Mouse (Mus musculus) heart, embryonic 14.5 days (tissue): ENCODE results near the gene Stat1. TPM values are rescaled to one million over a fixed set of nuclear protein-coding genes. Genes with fewer than 3 reads are reported as not detected.

Source experiments
- ATAC-seq: fragments of 200-750 bp; cut with Nextera tagmentation; 2 replicates; pipeline ENCODE4 v1.8.0; 2017; ENCODE audit warnings: low read depth, moderate TSS enrichment; ENCODE audit not compliant: insufficient number of reproducible peaks, insufficient read depth, low FRiP score
- H3K27ac ChIP-seq, 2 experiments: fragments of 200-500 bp in 1 of 2; fragments of 300-500 bp in 1 of 2; sonication (generic) in 1 of 2; replicated peaks in 1 of 2; 2 replicates each; pipeline ENCODE4 v1.5.1; 2012 to 2014; ENCODE audit warnings: low read depth in 2 of 2, low read length in 2 of 2, control low read depth in 1 of 2, mild to moderate bottlenecking in 1 of 2, mixed read lengths in 1 of 2; ENCODE audit not compliant: control insufficient read depth in 1 of 2, insufficient read depth in 1 of 2
- H3K27me3 ChIP-seq: fragments of 300-500 bp; sonication (generic); 2 replicates; pipeline ENCODE4 v1.6.1; 2014; ENCODE audit warnings: mild to moderate bottlenecking, low read length, control low read depth; ENCODE audit not compliant: control insufficient read depth, insufficient read depth
- H3K36me3 ChIP-seq: fragments of 300-500 bp; sonication (generic); 2 replicates; pipeline ENCODE4 v1.6.1; 2014; ENCODE audit warnings: mild to moderate bottlenecking, control low read depth, low read length, mixed read lengths; ENCODE audit not compliant: control insufficient read depth, insufficient read depth
- H3K4me1 ChIP-seq, 2 experiments: fragments of 200-500 bp in 1 of 2; fragments of 300-500 bp in 1 of 2; sonication (generic) in 1 of 2; 2 replicates each; pipeline ENCODE4 v1.6.1; 2012 to 2014; ENCODE audit warnings: low read length in 2 of 2, control low read depth in 1 of 2, mixed read lengths in 1 of 2; ENCODE audit not compliant: control insufficient read depth in 2 of 2, insufficient read depth in 2 of 2
- H3K4me2 ChIP-seq: fragments of 300-500 bp; sonication (generic); 2 replicates; pipeline ENCODE4 v1.6.1; 2014; ENCODE audit warnings: mild to moderate bottlenecking, low read length
- H3K4me3 ChIP-seq, 2 experiments: fragments of 200-500 bp in 1 of 2; fragments of 300-500 bp in 1 of 2; sonication (generic) in 1 of 2; 2 replicates each; pipeline ENCODE4 v1.5.1; 2012 to 2014; ENCODE audit warnings: low read length in 2 of 2, mild to moderate bottlenecking in 2 of 2, control low read depth in 1 of 2, low read depth in 1 of 2, moderate library complexity in 1 of 2; ENCODE audit not compliant: control insufficient read depth in 1 of 2, insufficient read depth in 1 of 2
- H3K9ac ChIP-seq: fragments of 300-500 bp; sonication (generic); 2 replicates; pipeline ENCODE4 v1.6.1; 2014; ENCODE audit warnings: mild to moderate bottlenecking, low read length
- H3K9me3 ChIP-seq: fragments of 300-500 bp; sonication (generic); 2 replicates; pipeline ENCODE4 v1.6.1; 2016; ENCODE audit warnings: low read length, control low read depth; ENCODE audit not compliant: control insufficient read depth
- WGBS: fragments of 180-500 bp; shearing (Covaris S2); extraction: QIAGEN DNeasy Blood & Tissue Kit; methylation state at CpG from one replicate; pipeline ENCODE4 v1.1.7; 2014; 5-methylcytosine and 5-hydroxymethylcytosine counted together
- polyA plus RNA-seq: library from polyadenylated mRNA; unstranded; fragments of >200 nt; fragmentation: Nextera tagmentation; extraction: Ambion mirVana; gene quantifications from 2 replicates; pipeline ENCODE4 v1.2.1, GENCODE M21; 2014

Gene Stat1
- polyA plus RNA-seq, 1 experiment from 2014 or later = 31.7 TPM

DNA sequence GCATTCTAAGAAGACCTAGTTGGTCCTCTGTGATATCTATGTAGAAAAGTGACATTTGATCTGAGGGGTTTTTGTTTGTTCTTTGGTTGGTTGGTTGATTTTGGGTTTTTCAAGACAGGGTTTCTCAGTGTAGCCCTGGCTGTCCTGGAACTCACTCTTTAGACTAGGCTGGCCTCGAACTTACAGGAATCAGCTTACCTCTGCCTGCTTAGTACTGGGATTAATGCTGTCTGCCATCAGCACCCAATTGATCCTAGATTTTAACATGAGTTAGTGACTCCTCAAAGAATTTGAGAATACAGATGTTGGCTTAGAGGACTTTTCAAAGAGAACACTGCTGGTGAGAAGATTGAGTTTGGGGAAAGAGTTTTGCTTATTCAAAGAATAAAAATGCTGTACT is 1.5 kb upstream of the Stat1 start:
- Histone ChIP-seq H3K27me3 (no peaks in the 10 kb centered on the region), H3K4me3 (no peak overlapping the region), H3K9me3 (no peaks in the 10 kb centered on the region), H3K36me3 (peaks cover 6% of the 10 kb centered on the region), H3K4me1 (peaks cover 5 to 14% of the 10 kb centered on the region in 2 experiments), H3K9ac (no peak overlapping the region), H3K4me2 (no peak overlapping the region), H3K27ac (no peak overlapping the region)
- WGBS = 82% methylated on average over 1 of the region's 1 CpGs
- no peak for ATAC-seq

DNA sequence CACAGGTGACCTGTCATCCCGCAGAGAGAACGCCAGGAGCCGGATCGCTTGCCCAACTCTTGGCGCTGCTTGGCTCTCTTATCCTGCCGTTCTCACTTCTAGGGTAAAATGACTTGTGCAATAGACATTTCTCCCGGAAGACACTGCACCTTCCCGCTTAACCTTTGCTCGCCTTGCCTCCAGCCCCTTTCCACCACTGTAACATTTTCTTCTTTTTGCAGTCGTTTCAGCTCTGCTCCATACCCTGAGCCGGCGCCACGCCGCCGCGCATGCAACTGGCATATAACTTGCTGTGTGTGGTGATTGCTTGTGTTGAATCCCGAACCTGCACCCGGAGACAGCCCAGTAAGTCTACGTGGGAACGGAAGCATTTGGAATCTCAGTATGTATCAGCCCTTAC is 451 bp downstream of the Stat1 start:
- H3K4me2 ChIP-seq = peak overlapping the region; percentile 75
- peaks cover 19% of the 10 kb centered on the region for H3K36me3 ChIP-seq
- no peaks in the 10 kb centered on the region for H3K9me3 ChIP-seq
- H3K4me3 ChIP-seq = peak overlapping the region; percentile 84 to 95
- no peak; the same call in 1 of the 2 replicates for ATAC-seq
- under 1% methylated on average over 20 of the region's 20 CpGs for WGBS
- H3K27me3 ChIP-seq = no peaks in the 10 kb centered on the region
- H3K4me1 ChIP-seq = peaks cover 3 to 10% of the 10 kb centered on the region in 2 experiments; a peak in 3 of 4 replicates
- peak overlapping the region; percentile 89 for H3K9ac ChIP-seq
- peak overlapping the region; percentile 37 to 81 for H3K27ac ChIP-seq

DNA sequence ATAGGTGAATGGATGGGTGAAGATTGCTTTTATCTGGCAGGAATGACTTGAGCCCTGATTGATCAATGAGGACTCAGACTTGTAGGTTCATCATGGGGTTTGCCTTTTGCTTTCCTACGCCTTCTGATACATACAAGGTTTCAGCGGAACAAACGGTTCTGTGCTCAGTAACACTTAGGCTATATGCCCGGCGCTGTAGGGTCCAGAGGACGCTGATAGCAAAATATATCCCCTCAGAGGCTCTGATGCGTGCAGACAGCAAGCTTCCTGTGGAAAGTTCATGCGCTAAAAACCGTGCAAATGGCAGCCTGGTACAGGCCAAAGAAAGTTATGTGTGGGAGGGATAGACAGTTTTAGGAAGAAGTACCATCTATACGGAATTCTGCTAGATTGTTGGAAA is 951 bp downstream of the Stat1 start:
- H3K9ac ChIP-seq = peak overlapping the region; percentile 89
- H3K4me2 ChIP-seq = peak overlapping the region; percentile 75
- WGBS = 24% methylated on average over 10 of the region's 10 CpGs
- H3K4me1 ChIP-seq = peaks cover 3 to 10% of the 10 kb centered on the region in 2 experiments; a peak in 3 of 4 replicates
- no peaks in the 10 kb centered on the region for H3K27me3 ChIP-seq
- H3K9me3 ChIP-seq = no peaks in the 10 kb centered on the region
- H3K27ac ChIP-seq = 0 out of 4 replicates have a peak overlapping the region, but pooled peaks of 1 of the 2 experiments have one; percentile 81
- no peak for ATAC-seq
- peaks cover 19% of the 10 kb centered on the region for H3K36me3 ChIP-seq
- H3K4me3 ChIP-seq = peak overlapping the region; percentile 84 to 95

DNA sequence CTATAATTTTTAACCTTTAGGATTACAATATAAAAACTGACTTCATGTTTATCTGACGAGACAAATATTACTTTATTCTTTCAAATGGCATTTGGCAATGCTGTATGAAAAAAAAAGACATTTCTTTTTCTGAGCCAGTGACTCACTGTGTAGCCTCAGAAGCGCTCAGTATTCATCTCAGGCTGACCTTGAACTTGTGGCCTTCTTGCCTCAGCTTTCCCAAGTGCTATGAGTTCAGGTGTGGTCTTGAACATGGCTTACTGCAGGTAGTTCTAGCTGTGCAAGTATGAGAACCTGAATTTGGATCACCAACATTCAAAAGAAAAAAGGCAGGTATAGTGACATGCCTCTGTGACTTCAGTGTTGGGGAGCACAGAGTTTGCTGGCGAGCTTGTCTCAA is 1.8 kb downstream of the Stat1 start:
- H3K9me3 ChIP-seq = no peaks in the 10 kb centered on the region
- 92% methylated on average over 3 of the region's 3 CpGs for WGBS
- no peak overlapping the region for H3K9ac ChIP-seq
- H3K4me3 ChIP-seq = no peak overlapping the region
- peaks cover 24% of the 10 kb centered on the region for H3K36me3 ChIP-seq
- H3K27ac ChIP-seq = no peak overlapping the region
- peaks cover 3 to 10% of the 10 kb centered on the region in 2 experiments; a peak in 3 of 4 replicates for H3K4me1 ChIP-seq
- ATAC-seq = no peak
- no peak overlapping the region for H3K4me2 ChIP-seq
- H3K27me3 ChIP-seq = no peaks in the 10 kb centered on the region

DNA sequence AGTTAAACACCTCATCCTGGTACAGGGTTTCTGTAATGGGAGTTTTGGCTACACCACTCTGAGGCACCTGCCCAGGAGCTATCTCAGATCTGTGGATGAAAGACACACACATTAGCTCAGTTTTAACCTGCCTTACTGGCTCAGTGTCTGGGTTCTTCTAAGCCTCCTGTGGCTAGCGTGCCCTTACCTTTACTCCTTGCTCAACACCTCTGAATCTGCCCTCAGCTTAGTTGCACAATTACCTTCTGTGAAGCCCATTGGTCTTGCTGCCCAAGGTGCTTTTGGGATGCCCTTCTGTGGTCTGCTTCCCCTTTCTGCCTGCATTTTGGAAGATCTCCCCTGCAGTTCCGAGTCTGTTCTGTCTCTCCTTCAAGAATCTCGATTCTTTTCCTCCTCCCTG is 5.6 kb downstream of the Stat1 start:
- Histone ChIP-seq H3K27me3 (no peaks in the 10 kb centered on the region), H3K4me1 (peaks cover 3 to 7% of the 10 kb centered on the region in 2 experiments; a peak in 3 of 4 replicates), H3K4me3 (no peak overlapping the region), H3K27ac (no peak overlapping the region), H3K36me3 (peaks cover 50% of the 10 kb centered on the region), H3K9me3 (no peaks in the 10 kb centered on the region), H3K9ac (no peak overlapping the region), H3K4me2 (no peak overlapping the region)
- ATAC-seq = no peak
- 66% methylated on average over 3 of the region's 3 CpGs for WGBS

DNA sequence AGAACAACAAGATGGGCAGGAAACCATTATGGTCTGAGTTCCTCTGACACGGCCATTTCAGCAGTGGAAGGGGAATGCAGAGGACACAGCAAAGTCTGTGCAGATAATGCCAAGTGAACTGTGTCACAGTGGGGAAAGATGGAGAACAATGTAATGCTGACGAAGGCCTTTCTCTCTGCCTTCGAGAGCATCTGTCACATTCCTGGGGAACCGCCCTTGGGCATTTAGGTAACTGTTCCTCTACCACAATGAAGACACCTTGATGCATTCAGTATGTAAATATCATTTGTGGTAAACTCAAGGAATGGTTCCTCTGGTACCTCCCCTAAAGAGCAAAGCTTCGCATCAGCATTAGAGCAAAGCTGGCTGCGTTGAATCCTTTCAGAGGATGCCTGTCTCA is 8.1 kb downstream of the Stat1 start:
- peaks cover 59% of the 10 kb centered on the region for H3K36me3 ChIP-seq

DNA sequence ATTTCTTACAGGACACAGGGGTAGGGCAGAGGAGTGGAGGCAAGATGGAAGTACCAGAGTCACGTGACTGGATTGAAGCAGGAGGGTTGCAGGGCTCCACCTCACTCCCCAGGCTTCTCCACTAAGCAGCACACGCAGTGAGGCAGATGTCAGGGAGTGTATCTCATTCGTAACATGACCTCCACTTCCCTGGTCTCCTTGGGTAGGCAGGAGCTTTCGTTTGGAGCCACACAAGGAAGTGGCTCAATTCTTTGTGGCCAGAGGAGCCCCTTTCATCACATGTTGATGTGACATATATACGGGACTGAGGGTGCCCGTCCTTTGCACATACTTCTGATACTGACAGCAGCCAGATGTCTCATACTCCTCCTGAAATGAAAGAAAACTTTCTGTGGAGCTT is 10.6 kb downstream of the Stat1 start:
- no peak for ATAC-seq
- no peak overlapping the region for H3K9ac ChIP-seq
- H3K4me1 ChIP-seq = no peaks in the 10 kb centered on the region
- WGBS = 50% methylated on average over 6 of the region's 6 CpGs
- no peak overlapping the region for H3K4me2 ChIP-seq
- H3K9me3 ChIP-seq = no peaks in the 10 kb centered on the region
- peaks cover 51% of the 10 kb centered on the region for H3K36me3 ChIP-seq
- H3K27ac ChIP-seq = no peak overlapping the region
- no peaks in the 10 kb centered on the region for H3K27me3 ChIP-seq
- H3K4me3 ChIP-seq = no peak overlapping the region

More for the DNA sequence above, 8.1 kb downstream of the Stat1 start:
- no peak overlapping the region for H3K4me2 ChIP-seq
- H3K27ac ChIP-seq = no peak overlapping the region
- no peaks in the 10 kb centered on the region for H3K9me3 ChIP-seq
- H3K4me3 ChIP-seq = no peak overlapping the region
- WGBS = 92% methylated on average over 6 of the region's 6 CpGs
- no peaks in the 10 kb centered on the region for H3K27me3 ChIP-seq
- no peak overlapping the region for H3K9ac ChIP-seq
- ATAC-seq = no peak
- H3K4me1 ChIP-seq = no peaks in the 10 kb centered on the region

DNA sequence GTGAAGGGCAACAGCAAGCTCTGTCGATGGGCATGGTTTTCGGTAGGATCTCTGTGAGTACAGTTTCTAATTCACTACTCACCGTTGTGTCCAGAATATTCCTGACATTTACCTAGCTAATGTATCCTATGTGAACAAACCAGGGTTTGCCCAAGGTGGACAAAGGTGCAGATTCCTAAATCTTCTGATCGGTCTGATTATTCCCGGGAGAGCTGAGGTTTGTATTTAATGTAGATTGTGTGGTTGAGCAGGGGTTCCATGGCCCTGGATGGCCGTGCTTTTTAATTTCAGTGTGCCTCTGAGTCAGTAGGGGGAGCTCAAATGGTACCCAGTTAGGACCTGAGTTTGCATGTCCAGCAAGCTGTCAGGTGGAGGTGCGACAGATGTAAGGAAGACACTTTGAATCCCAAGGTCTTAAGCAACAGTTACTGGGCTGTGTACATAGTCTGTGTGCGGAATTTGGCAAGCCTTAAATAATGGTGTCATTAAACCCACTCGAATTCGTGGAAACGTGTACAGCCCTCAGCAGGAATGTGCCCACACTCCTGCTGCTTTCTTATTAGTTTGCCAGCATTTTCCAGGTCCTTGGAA is 12.6 kb downstream of the Stat1 start:
- peaks cover 60% of the 10 kb centered on the region for H3K36me3 ChIP-seq
- no peak overlapping the region for H3K9ac ChIP-seq
- H3K27me3 ChIP-seq = no peaks in the 10 kb centered on the region
- H3K4me2 ChIP-seq = no peak overlapping the region
- 79% methylated on average over 11 of the region's 11 CpGs for WGBS
- no peaks in the 10 kb centered on the region for H3K9me3 ChIP-seq
- ATAC-seq = no peak
- H3K4me3 ChIP-seq = no peak overlapping the region
- no peaks in the 10 kb centered on the region for H3K4me1 ChIP-seq
- H3K27ac ChIP-seq = no peak overlapping the region
